Mouse (Mus musculus): ENCODE measurements around the gene Cracr2a. TPM values are rescaled to one million over a fixed set of nuclear protein-coding genes. Genes with fewer than 3 reads are reported as not detected.

Gene Cracr2a
- polyA plus RNA-seq, 1 experiment: 0.01 TPM

DNA sequence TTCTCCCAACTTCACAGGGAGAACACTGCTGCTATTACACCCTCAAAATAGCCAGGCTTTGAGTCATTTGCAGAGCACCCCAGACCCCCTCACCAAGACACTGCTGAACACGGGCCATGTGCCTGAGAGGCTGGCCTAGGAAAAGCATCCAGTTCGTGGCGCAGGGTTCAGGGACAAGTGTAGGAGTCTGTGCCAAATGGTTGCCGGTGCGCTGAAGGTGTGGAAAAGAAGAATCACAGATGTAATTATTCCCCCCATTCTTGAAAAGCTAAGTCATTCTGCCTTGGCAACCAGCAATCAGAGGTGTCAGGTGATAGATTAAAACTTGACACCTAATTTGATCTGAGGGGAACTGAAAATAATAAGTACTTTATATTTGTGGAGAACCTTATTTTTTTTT is 98.3 kb downstream of the Cracr2a start:
- Histone ChIP-seq H3K36me3 (ENCODE audit: control insufficient read depth, insufficient read depth) (no peaks in the 10 kb centered on the region), H3ac (ENCODE audit: control insufficient read depth, insufficient read length, low read depth) (no peak overlapping the region), H3K79me2 (ENCODE audit: control insufficient read depth, insufficient read depth) (no peaks in the 10 kb centered on the region), H3K4me3 (ENCODE audit: insufficient read depth, poor library complexity, severe bottlenecking) (no peak overlapping the region), H3K27me3 (ENCODE audit: control insufficient read depth, insufficient read depth, insufficient read length) (no peaks in the 10 kb centered on the region), H3K79me3 (ENCODE audit: low read depth) (no peaks in the 10 kb centered on the region)
- TF ChIP-seq MYOD1 (IDR thresholded peaks at IDR 0.05; ENCODE audit: control insufficient read depth, insufficient read length, low read depth) (no peak), USF1 (IDR thresholded peaks at IDR 0.05; ENCODE audit: low read depth) (no peak), MYOG (IDR thresholded peaks at IDR 0.05; ENCODE audit: control insufficient read depth, extremely low read depth, insufficient read length) (no peak), FOSL1 (IDR thresholded peaks at IDR 0.05; ENCODE audit: insufficient read depth, low read length, poor library complexity, severe bottlenecking) (no peak), CTCF (IDR thresholded peaks at IDR 0.05; ENCODE audit: control insufficient read depth, insufficient read depth, insufficient read length) (no peak), CEBPB (IDR thresholded peaks at IDR 0.05; ENCODE audit: low read depth) (no peak), MAX (IDR thresholded peaks at IDR 0.05) (no peak)

- no peak for TF ChIP-seq MAX (IDR thresholded peaks at IDR 0.05)
- no peak for TF ChIP-seq CTCF (IDR thresholded peaks at IDR 0.05; ENCODE audit: control insufficient read depth, insufficient read depth, insufficient read length)
- H3K79me2 ChIP-seq (ENCODE audit: control insufficient read depth, insufficient read depth): no peaks in the 10 kb centered on the region
- H3ac ChIP-seq (ENCODE audit: control insufficient read depth, insufficient read length, low read depth): no peak overlapping the region
- H3K27me3 ChIP-seq (ENCODE audit: control insufficient read depth, insufficient read depth, insufficient read length): no peaks in the 10 kb centered on the region
- no peak overlapping the region for H3K4me3 ChIP-seq (ENCODE audit: insufficient read depth, poor library complexity, severe bottlenecking)
- no peaks in the 10 kb centered on the region for H3K79me3 ChIP-seq (ENCODE audit: low read depth)
- H3K36me3 ChIP-seq (ENCODE audit: control insufficient read depth, insufficient read depth): no peaks in the 10 kb centered on the region
Observed at GRCm38 (mm10) chr6:127659966-127660365, 98.8 kb downstream of the Cracr2a start.

GRCm38 (mm10) chr6:127661717-127662292 is 100.7 kb downstream of the Cracr2a start:
- H3K79me2 ChIP-seq (ENCODE audit: control insufficient read depth, insufficient read depth): no peaks in the 10 kb centered on the region
- H3K79me3 ChIP-seq (ENCODE audit: low read depth): no peaks in the 10 kb centered on the region
- H3ac ChIP-seq (ENCODE audit: control insufficient read depth, insufficient read length, low read depth): no peak overlapping the region
- no peak overlapping the region for H3K4me3 ChIP-seq (ENCODE audit: insufficient read depth, poor library complexity, severe bottlenecking)
- TF ChIP-seq MYOD1 (IDR thresholded peaks at IDR 0.05; ENCODE audit: control insufficient read depth, insufficient read length, low read depth): no peak
- no peak for TF ChIP-seq MAX (IDR thresholded peaks at IDR 0.05)
- no peak for TF ChIP-seq MYOG (IDR thresholded peaks at IDR 0.05; ENCODE audit: control insufficient read depth, extremely low read depth, insufficient read length)
- no peak for TF ChIP-seq USF1 (IDR thresholded peaks at IDR 0.05; ENCODE audit: low read depth)
- TF ChIP-seq FOSL1 (IDR thresholded peaks at IDR 0.05; ENCODE audit: insufficient read depth, low read length, poor library complexity, severe bottlenecking): no peak
- no peaks in the 10 kb centered on the region for H3K27me3 ChIP-seq (ENCODE audit: control insufficient read depth, insufficient read depth, insufficient read length)
- no peaks in the 10 kb centered on the region for H3K36me3 ChIP-seq (ENCODE audit: control insufficient read depth, insufficient read depth)

DNA sequence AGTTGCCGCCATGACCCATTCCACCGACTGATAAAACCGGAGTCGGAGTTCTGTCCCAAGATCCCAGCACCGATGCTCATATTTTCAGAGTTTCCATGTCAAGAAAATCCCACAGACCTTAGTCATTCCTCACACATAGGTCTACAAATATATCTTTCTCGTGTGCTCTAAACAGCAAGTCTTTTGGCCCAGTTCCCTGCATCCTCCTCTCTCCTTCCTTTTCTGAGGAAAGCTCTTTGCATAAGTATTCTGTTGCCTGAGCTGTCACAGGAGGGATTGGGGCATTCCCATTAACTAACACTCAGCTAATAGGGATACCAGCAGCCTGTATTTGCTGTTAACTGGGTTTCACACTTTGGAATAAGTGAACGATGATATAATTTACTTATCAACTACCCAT is 102.1 kb downstream of the Cracr2a start:
- no peaks in the 10 kb centered on the region for H3K79me2 ChIP-seq (ENCODE audit: control insufficient read depth, insufficient read depth)
- TF ChIP-seq USF1 (IDR thresholded peaks at IDR 0.05; ENCODE audit: low read depth) (no peak), MAX (IDR thresholded peaks at IDR 0.05) (no peak), CTCF (IDR thresholded peaks at IDR 0.05; ENCODE audit: control insufficient read depth, insufficient read depth, insufficient read length) (no peak), MYOG (IDR thresholded peaks at IDR 0.05; ENCODE audit: control insufficient read depth, extremely low read depth, insufficient read length) (no peak), FOSL1 (IDR thresholded peaks at IDR 0.05; ENCODE audit: insufficient read depth, low read length, poor library complexity, severe bottlenecking) (no peak), MYOD1 (IDR thresholded peaks at IDR 0.05; ENCODE audit: control insufficient read depth, insufficient read length, low read depth) (no peak), CEBPB (IDR thresholded peaks at IDR 0.05; ENCODE audit: low read depth) (no peak)
- H3ac ChIP-seq (ENCODE audit: control insufficient read depth, insufficient read length, low read depth): no peak overlapping the region
- no peaks in the 10 kb centered on the region for H3K36me3 ChIP-seq (ENCODE audit: control insufficient read depth, insufficient read depth)
- no peaks in the 10 kb centered on the region for H3K27me3 ChIP-seq (ENCODE audit: control insufficient read depth, insufficient read depth, insufficient read length)
- H3K4me3 ChIP-seq (ENCODE audit: insufficient read depth, poor library complexity, severe bottlenecking): no peak overlapping the region
- H3K79me3 ChIP-seq (ENCODE audit: low read depth): no peaks in the 10 kb centered on the region

GRCm38 (mm10) chr6:127669313-127669712 is 108.2 kb downstream of the Cracr2a start:
- H3K79me3 ChIP-seq (ENCODE audit: low read depth): no peaks in the 10 kb centered on the region
- H3ac ChIP-seq (ENCODE audit: control insufficient read depth, insufficient read length, low read depth): no peak overlapping the region
- no peaks in the 10 kb centered on the region for H3K79me2 ChIP-seq (ENCODE audit: control insufficient read depth, insufficient read depth)
- H3K36me3 ChIP-seq (ENCODE audit: control insufficient read depth, insufficient read depth): no peaks in the 10 kb centered on the region
- H3K4me3 ChIP-seq (ENCODE audit: insufficient read depth, poor library complexity, severe bottlenecking): no peak overlapping the region
- TF ChIP-seq MYOD1 (IDR thresholded peaks at IDR 0.05; ENCODE audit: control insufficient read depth, insufficient read length, low read depth) (no peak), CEBPB (IDR thresholded peaks at IDR 0.05; ENCODE audit: low read depth) (no peak), FOSL1 (IDR thresholded peaks at IDR 0.05; ENCODE audit: insufficient read depth, low read length, poor library complexity, severe bottlenecking) (no peak), CTCF (IDR thresholded peaks at IDR 0.05; ENCODE audit: control insufficient read depth, insufficient read depth, insufficient read length) (no peak), USF1 (IDR thresholded peaks at IDR 0.05; ENCODE audit: low read depth) (no peak), MAX (IDR thresholded peaks at IDR 0.05) (no peak)
- H3K27me3 ChIP-seq (ENCODE audit: control insufficient read depth, insufficient read depth, insufficient read length): no peaks in the 10 kb centered on the region

- H3K4me3 ChIP-seq (ENCODE audit: insufficient read depth, poor library complexity, severe bottlenecking): no peak overlapping the region
- H3ac ChIP-seq (ENCODE audit: control insufficient read depth, insufficient read length, low read depth): no peak overlapping the region
- TF ChIP-seq USF1 (IDR thresholded peaks at IDR 0.05; ENCODE audit: low read depth) (no peak), CEBPB (IDR thresholded peaks at IDR 0.05; ENCODE audit: low read depth) (no peak), MAX (IDR thresholded peaks at IDR 0.05) (no peak), CTCF (IDR thresholded peaks at IDR 0.05; ENCODE audit: control insufficient read depth, insufficient read depth, insufficient read length) (no peak), MYOD1 (IDR thresholded peaks at IDR 0.05; ENCODE audit: control insufficient read depth, insufficient read length, low read depth) (no peak), FOSL1 (IDR thresholded peaks at IDR 0.05; ENCODE audit: insufficient read depth, low read length, poor library complexity, severe bottlenecking) (no peak), MYOG (IDR thresholded peaks at IDR 0.05; ENCODE audit: control insufficient read depth, extremely low read depth, insufficient read length) (no peak)
- no peaks in the 10 kb centered on the region for H3K79me2 ChIP-seq (ENCODE audit: control insufficient read depth, insufficient read depth)
- H3K27me3 ChIP-seq (ENCODE audit: control insufficient read depth, insufficient read depth, insufficient read length): no peaks in the 10 kb centered on the region
- no peaks in the 10 kb centered on the region for H3K36me3 ChIP-seq (ENCODE audit: control insufficient read depth, insufficient read depth)
- H3K79me3 ChIP-seq (ENCODE audit: low read depth): no peaks in the 10 kb centered on the region
Observed at GRCm38 (mm10) chr6:127670031-127670430, 108.9 kb downstream of the Cracr2a start.

Data from C2C12 (cell line).